Mouse (Mus musculus): ENCODE measurements around the gene Dcun1d1. TPM values are rescaled to one million over a fixed set of nuclear protein-coding genes. Genes with fewer than 3 reads are reported as not detected.

Gene Dcun1d1
- polyA plus RNA-seq, 1 experiment from 2014 or later, result 93.1 TPM

GRCm38 (mm10) chr3:35883267-35883666, 54.0 kb downstream of the Dcun1d1 start:
- H3K27ac ChIP-seq, result no peak overlapping the region
- H3K36me3 ChIP-seq, result no peaks in the 10 kb centered on the region
- H3K4me1 ChIP-seq, result no peaks in the 10 kb centered on the region
- ATAC-seq (replicated peaks; ENCODE audit: low FRiP score), result no peak
- no peaks in the 10 kb centered on the region for H3K27me3 ChIP-seq
- no peaks in the 10 kb centered on the region for H3K9me3 ChIP-seq (replicated peaks)
- no peak overlapping the region for H3K4me2 ChIP-seq
- no peak overlapping the region for H3K9ac ChIP-seq
- no peak overlapping the region for H3K4me3 ChIP-seq (replicated peaks)

GRCm38 (mm10) chr3:35849326-35849725, 87.9 kb downstream of the Dcun1d1 start:
- H3K36me3 ChIP-seq, result peaks cover 23% of the 10 kb centered on the region
- no peak for ATAC-seq (replicated peaks; ENCODE audit: low FRiP score)
- no peak overlapping the region for H3K9ac ChIP-seq
- no peaks in the 10 kb centered on the region for H3K27me3 ChIP-seq
- H3K9me3 ChIP-seq (replicated peaks), result no peaks in the 10 kb centered on the region
- 92% methylated on average over 9 of the region's 9 CpGs for WGBS
- H3K4me1 ChIP-seq, result no peaks in the 10 kb centered on the region
- no peak overlapping the region for H3K4me2 ChIP-seq
- no peak overlapping the region for H3K27ac ChIP-seq
- H3K4me3 ChIP-seq (replicated peaks), result no peak overlapping the region

Other genes starting within 250 kb of the Dcun1d1 start
- 32.9 and 34.8 TPM in 2 replicates for gene Atp11b, start 183.3 kb downstream of the Dcun1d1 start, polyA plus RNA-seq (2015; fragmentation: Nextera tagmentation; extraction: Ambion mirVana)
- 50.4 and 56.8 TPM in 2 replicates for gene Mccc1, start 63.2 kb upstream of the Dcun1d1 start, polyA plus RNA-seq (2015; fragmentation: Nextera tagmentation; extraction: Ambion mirVana)
- not detected in 2 replicates for gene Ccdc144b, start 116.1 kb upstream of the Dcun1d1 start, polyA plus RNA-seq (2015; fragmentation: Nextera tagmentation; extraction: Ambion mirVana)
- gene Acad9, start 128.5 kb upstream of the Dcun1d1 start, polyA plus RNA-seq (2015; fragmentation: Nextera tagmentation; extraction: Ambion mirVana), result 84.8 and 88.1 TPM in 2 replicates
- 7.6 and 9.0 TPM in 2 replicates for gene D3Ertd254e, start 213.6 kb upstream of the Dcun1d1 start, polyA plus RNA-seq (2015; fragmentation: Nextera tagmentation; extraction: Ambion mirVana)